Mouse (Mus musculus): Measurements from ENCODE around the gene Cdk8. TPM values are rescaled to one million over a fixed set of nuclear protein-coding genes. Genes with fewer than 3 reads are reported as not detected.

The Cdk8 gene
- polyA plus RNA-seq, 1 experiment from 2014 or later, result 25.7 TPM

DNA sequence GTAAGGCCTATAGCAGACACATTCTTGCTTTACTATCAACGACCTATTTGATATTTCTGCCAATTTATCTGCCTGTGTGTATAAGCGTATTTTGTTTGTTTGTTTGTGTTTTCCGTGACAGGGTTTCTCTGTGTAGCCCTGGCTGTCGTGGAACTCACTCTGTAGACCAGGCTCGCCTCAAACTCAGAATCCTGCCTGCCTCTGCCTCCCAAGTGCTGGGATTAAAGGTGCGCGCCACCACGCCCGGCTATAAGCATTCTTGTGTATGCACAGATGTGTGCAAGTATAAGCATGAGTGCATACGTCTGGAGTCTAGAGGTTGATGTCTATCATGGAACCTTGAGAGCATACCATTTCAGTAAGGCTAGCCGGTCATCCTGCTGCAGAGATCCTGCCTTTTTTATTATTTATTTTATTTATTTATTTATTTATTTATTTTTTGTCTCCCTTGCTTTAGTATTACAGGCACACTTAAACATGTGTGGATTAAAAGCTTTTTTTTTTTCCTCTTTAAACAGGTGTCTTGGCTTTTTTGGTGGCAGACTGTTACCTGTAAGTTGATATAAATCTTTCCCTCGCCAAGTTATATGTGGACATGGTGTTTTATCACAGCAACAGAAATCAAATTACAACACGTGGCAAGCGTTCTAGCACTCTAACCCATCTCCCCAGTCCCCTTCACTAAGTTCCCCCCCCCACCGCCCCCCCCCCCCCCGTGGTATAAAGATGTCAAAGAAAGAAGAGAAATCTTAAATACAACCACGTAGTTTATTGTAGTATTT lies 970 bp upstream of the Cdk8 start:
- H3K9me3 ChIP-seq (ENCODE audit: control insufficient read depth, low read length), result no peaks in the 10 kb centered on the region
- peak overlapping the region; percentile 78 for H3K4me3 ChIP-seq (replicated peaks; ENCODE audit: low read length)
- WGBS, result 62% methylated on average over 16 of the region's 17 CpGs
- peaks cover 17% of the 10 kb centered on the region for H3K4me1 ChIP-seq (replicated peaks; ENCODE audit: control insufficient read depth, insufficient read depth, low read length)
- DNase-seq (ENCODE audit: low spot score) (no peak), ATAC-seq (ENCODE audit: low FRiP score) (no peak)
- H3K27ac ChIP-seq, result peak overlapping the region; percentile 96
- H3K4me2 ChIP-seq (replicated peaks), result peak overlapping the region; percentile 77
- H3K27me3 ChIP-seq (ENCODE audit: control insufficient read depth, insufficient read depth, low read length), result no peaks in the 10 kb centered on the region
- H3K9ac ChIP-seq, result peak overlapping the region; percentile 85
- H3K36me3 ChIP-seq (replicated peaks; ENCODE audit: control insufficient read depth, insufficient read depth), result no peaks in the 10 kb centered on the region

DNA sequence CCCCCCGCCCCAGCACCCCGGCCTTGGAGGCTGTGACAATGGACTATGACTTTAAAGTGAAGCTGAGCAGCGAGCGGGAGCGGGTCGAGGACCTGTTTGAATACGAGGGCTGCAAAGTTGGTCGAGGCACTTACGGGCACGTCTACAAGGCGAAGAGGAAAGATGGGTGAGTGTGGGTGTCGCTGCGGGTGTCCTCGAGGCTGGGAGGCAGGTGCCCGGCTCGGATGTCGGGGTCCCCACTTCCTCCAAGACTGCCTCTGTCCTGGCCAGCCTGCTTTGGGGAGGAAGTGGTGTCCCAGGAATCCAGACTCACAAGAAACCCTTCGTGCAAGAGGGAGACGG lies 596 bp downstream of the Cdk8 start:
- DNase-seq (ENCODE audit: low spot score) (no peak), ATAC-seq (ENCODE audit: low FRiP score) (no peak)
- Histone ChIP-seq H3K36me3 (replicated peaks; ENCODE audit: control insufficient read depth, insufficient read depth) (no peaks in the 10 kb centered on the region), H3K9ac (peak overlapping the region; percentile 85), H3K4me2 (replicated peaks) (peak overlapping the region; percentile 77), H3K4me3 (replicated peaks; ENCODE audit: low read length) (peak overlapping the region; percentile 78), H3K27ac (peak overlapping the region; percentile 96), H3K9me3 (ENCODE audit: control insufficient read depth, low read length) (no peaks in the 10 kb centered on the region), H3K27me3 (ENCODE audit: control insufficient read depth, insufficient read depth, low read length) (no peaks in the 10 kb centered on the region), H3K4me1 (replicated peaks; ENCODE audit: control insufficient read depth, insufficient read depth, low read length) (peaks cover 17% of the 10 kb centered on the region)
- under 1% methylated on average over 19 of the region's 19 CpGs for WGBS

DNA sequence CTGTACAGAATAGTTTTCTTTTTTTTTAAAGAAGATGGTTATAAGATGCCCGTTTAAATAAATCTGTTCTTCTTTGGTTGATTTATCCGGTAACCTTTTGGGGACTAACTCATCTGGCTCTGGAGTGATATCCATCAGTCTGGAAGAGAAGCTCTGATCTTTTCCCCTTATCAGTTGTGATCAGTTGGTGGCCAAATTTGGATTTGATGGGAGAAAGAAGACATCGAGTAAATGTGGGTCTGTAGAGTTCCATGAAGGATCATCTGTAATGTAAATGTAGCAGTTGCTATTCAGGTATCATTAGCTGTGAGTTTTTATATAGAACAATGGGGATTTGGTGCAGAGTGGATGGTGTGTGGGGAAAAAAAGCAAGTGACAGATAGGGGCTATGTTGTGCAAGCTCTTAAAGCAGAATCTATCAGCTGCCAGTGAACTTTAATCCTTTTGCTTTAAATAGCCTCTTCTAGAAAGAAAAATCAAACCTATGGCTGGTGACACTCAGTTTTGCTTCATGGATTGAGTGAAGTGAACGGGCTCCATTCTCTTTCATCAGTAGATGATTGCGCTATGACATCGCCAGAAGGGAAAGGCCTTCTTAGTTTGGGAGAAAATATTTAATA lies 1.1 kb downstream of the Cdk8 start:
- peak overlapping the region; percentile 77 for H3K4me2 ChIP-seq (replicated peaks)
- H3K36me3 ChIP-seq (replicated peaks; ENCODE audit: control insufficient read depth, insufficient read depth), result no peaks in the 10 kb centered on the region
- ATAC-seq (ENCODE audit: low FRiP score) (no peak), DNase-seq (ENCODE audit: low spot score) (no peak)
- H3K9ac ChIP-seq, result peak overlapping the region; percentile 85
- H3K27me3 ChIP-seq (ENCODE audit: control insufficient read depth, insufficient read depth, low read length), result no peaks in the 10 kb centered on the region
- H3K27ac ChIP-seq, result 0 out of 2 replicates have a peak overlapping the region, but pooled peaks have one; percentile 96
- H3K9me3 ChIP-seq (ENCODE audit: control insufficient read depth, low read length), result no peaks in the 10 kb centered on the region
- 33% methylated on average over 6 of the region's 6 CpGs for WGBS
- peak overlapping the region; percentile 78 for H3K4me3 ChIP-seq (replicated peaks; ENCODE audit: low read length)
- peaks cover 17% of the 10 kb centered on the region for H3K4me1 ChIP-seq (replicated peaks; ENCODE audit: control insufficient read depth, insufficient read depth, low read length)

DNA sequence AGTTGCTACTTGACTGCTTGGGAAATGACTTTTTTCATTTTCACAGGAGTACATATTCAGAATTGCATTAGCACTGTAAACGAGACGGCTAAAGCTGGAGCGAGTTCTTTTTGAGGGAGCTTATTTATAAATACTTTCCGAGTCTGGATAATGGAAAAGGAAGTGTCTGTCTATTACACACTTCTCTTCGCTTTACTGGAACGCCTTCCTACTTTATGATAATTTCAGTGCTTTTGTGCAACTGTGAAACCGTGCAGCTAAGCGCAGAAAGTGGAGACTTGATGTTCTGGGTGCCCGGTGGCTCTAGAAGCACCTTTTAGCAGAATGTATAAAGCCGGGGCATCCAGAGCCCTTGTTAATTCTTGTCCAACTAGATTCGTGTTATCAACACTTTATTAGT lies 1.8 kb downstream of the Cdk8 start:
- peak overlapping the region; percentile 77 for H3K4me2 ChIP-seq (replicated peaks)
- H3K36me3 ChIP-seq (replicated peaks; ENCODE audit: control insufficient read depth, insufficient read depth), result no peaks in the 10 kb centered on the region
- ATAC-seq (ENCODE audit: low FRiP score), result no peak
- no peaks in the 10 kb centered on the region for H3K9me3 ChIP-seq (ENCODE audit: control insufficient read depth, low read length)
- peak overlapping the region; percentile 85 for H3K9ac ChIP-seq
- 69% methylated on average over 11 of the region's 11 CpGs for WGBS
- H3K27me3 ChIP-seq (ENCODE audit: control insufficient read depth, insufficient read depth, low read length), result no peaks in the 10 kb centered on the region
- no peak overlapping the region for H3K27ac ChIP-seq
- DNase-seq (ENCODE audit: low spot score), result no peak
- H3K4me3 ChIP-seq (replicated peaks; ENCODE audit: low read length), result peak overlapping the region; percentile 78
- peaks cover 20% of the 10 kb centered on the region for H3K4me1 ChIP-seq (replicated peaks; ENCODE audit: control insufficient read depth, insufficient read depth, low read length)

DNA sequence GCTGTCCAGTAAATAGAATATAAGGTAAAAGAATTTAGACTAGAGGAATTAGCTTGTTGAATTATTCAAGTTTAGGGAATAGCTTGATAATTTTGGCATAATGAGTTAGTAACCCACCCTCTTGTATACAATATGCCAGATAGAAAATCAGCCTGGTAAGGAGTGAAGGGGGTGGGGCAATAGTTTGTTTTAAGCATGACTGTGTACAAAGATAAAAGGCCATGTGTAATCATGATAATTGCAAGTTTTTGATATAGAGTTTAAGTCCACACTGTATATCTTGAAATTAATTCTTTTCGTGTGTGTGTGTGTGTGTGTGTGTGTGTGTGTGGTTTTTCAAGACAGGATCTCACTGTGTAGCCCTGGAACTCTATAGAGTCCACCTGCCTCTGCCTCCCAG lies 3.3 kb downstream of the Cdk8 start:
- Histone ChIP-seq H3K27ac (no peak overlapping the region), H3K4me2 (replicated peaks) (no peak overlapping the region; the same call in 1 of the 2 replicates), H3K36me3 (replicated peaks; ENCODE audit: control insufficient read depth, insufficient read depth) (no peaks in the 10 kb centered on the region), H3K27me3 (ENCODE audit: control insufficient read depth, insufficient read depth, low read length) (no peaks in the 10 kb centered on the region), H3K4me1 (replicated peaks; ENCODE audit: control insufficient read depth, insufficient read depth, low read length) (peaks cover 20% of the 10 kb centered on the region), H3K9me3 (ENCODE audit: control insufficient read depth, low read length) (no peaks in the 10 kb centered on the region), H3K4me3 (replicated peaks; ENCODE audit: low read length) (no peak overlapping the region), H3K9ac (no peak overlapping the region)
- WGBS, result 100% methylated on average over 1 of the region's 1 CpGs
- no peak for DNase-seq (ENCODE audit: low spot score)
- ATAC-seq (ENCODE audit: low FRiP score), result no peak

DNA sequence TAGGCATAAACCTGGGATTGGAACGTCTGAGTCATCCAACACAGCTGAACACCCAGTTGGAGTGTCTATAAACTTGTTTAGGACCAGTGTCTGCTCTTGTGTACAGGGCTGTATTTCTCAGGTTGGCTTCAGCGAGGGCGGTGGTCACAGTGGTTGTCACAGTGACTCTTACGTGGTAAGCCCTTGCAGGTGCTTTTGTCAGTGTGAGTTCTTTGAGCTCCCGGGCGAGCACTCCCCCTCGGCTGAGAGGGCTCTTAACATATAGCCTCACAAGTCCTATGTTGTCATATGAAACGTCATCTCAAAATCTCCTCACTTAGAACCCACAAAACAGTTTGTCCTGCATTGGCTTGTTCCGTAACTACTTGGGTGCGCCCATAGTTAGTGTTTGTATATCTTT lies 7.2 kb downstream of the Cdk8 start:
- Histone ChIP-seq H3K9me3 (ENCODE audit: control insufficient read depth, low read length) (no peaks in the 10 kb centered on the region), H3K27ac (no peak overlapping the region), H3K9ac (no peak overlapping the region), H3K4me2 (replicated peaks) (no peak overlapping the region), H3K27me3 (ENCODE audit: control insufficient read depth, insufficient read depth, low read length) (no peaks in the 10 kb centered on the region), H3K4me1 (replicated peaks; ENCODE audit: control insufficient read depth, insufficient read depth, low read length) (peaks cover 10% of the 10 kb centered on the region; the same call in 1 of the 2 replicates), H3K36me3 (replicated peaks; ENCODE audit: control insufficient read depth, insufficient read depth) (no peaks in the 10 kb centered on the region), H3K4me3 (replicated peaks; ENCODE audit: low read length) (no peak overlapping the region)
- ATAC-seq (ENCODE audit: low FRiP score), result no peak
- 92% methylated on average over 10 of the region's 10 CpGs for WGBS
- DNase-seq (ENCODE audit: low spot score), result no peak

DNA sequence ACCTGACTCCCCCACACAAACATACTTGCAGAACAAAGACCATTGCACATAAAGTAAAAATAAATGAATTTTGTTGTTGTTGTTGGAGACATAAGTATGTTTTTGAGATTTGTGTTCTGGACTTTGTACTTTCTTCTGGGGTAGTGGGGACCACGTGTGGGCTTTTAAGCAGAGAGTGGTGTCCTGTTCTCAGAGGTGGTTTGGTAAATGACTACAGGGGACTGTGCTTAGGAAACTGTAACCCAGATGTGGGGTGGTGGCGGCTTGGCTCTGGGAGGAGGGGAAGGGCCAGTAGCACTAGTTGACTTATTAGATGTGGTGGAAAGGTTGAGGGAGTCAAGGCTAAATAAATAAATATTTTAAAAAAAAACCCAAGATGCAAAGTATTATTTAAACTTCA lies 9.7 kb downstream of the Cdk8 start:
- WGBS, result 96% methylated on average over 2 of the region's 2 CpGs

DNA sequence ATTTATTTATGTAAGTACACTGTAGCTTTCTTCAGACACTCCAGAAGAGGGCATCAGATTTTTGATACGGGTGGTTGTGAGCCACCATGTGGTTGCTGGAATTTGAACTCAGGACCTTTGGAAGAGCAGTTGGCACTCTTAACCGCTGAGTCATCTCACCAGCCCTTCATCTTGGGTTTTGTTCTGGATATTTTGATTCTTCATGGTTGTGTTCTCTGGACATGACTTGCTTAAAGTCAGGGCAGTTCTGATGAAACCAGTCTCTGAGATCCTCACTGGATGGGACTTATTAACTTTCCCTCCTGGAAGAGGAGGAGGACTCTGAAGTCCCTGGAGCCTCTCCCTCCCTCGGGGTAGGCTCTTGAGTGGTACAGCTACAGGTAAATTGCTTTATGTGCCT lies 10.2 kb downstream of the Cdk8 start:
- no peak for ATAC-seq (ENCODE audit: low FRiP score)
- Histone ChIP-seq H3K27ac (no peak overlapping the region), H3K27me3 (ENCODE audit: control insufficient read depth, insufficient read depth, low read length) (no peaks in the 10 kb centered on the region), H3K9ac (no peak overlapping the region), H3K36me3 (replicated peaks; ENCODE audit: control insufficient read depth, insufficient read depth) (no peaks in the 10 kb centered on the region), H3K4me3 (replicated peaks; ENCODE audit: low read length) (no peak overlapping the region), H3K4me1 (replicated peaks; ENCODE audit: control insufficient read depth, insufficient read depth, low read length) (0 out of 2 replicates have a peak, but pooled peaks cover 2% of the 10 kb centered on the region), H3K4me2 (replicated peaks) (no peak overlapping the region), H3K9me3 (ENCODE audit: control insufficient read depth, low read length) (no peaks in the 10 kb centered on the region)
- WGBS, result 92% methylated on average over 3 of the region's 3 CpGs
- DNase-seq (ENCODE audit: low spot score), result no peak

More for the DNA sequence above, 9.7 kb downstream of the Cdk8 start:
- no peak overlapping the region for H3K4me3 ChIP-seq (replicated peaks; ENCODE audit: low read length)
- no peak overlapping the region for H3K27ac ChIP-seq
- H3K9me3 ChIP-seq (ENCODE audit: control insufficient read depth, low read length), result no peaks in the 10 kb centered on the region
- no peaks in the 10 kb centered on the region for H3K36me3 ChIP-seq (replicated peaks; ENCODE audit: control insufficient read depth, insufficient read depth)
- H3K4me1 ChIP-seq (replicated peaks; ENCODE audit: control insufficient read depth, insufficient read depth, low read length), result peaks cover 2% of the 10 kb centered on the region; the same call in 1 of the 2 replicates
- ATAC-seq (ENCODE audit: low FRiP score) (no peak), DNase-seq (ENCODE audit: low spot score) (no peak)
- H3K4me2 ChIP-seq (replicated peaks), result no peak overlapping the region
- H3K27me3 ChIP-seq (ENCODE audit: control insufficient read depth, insufficient read depth, low read length), result no peaks in the 10 kb centered on the region
- no peak overlapping the region for H3K9ac ChIP-seq

DNA sequence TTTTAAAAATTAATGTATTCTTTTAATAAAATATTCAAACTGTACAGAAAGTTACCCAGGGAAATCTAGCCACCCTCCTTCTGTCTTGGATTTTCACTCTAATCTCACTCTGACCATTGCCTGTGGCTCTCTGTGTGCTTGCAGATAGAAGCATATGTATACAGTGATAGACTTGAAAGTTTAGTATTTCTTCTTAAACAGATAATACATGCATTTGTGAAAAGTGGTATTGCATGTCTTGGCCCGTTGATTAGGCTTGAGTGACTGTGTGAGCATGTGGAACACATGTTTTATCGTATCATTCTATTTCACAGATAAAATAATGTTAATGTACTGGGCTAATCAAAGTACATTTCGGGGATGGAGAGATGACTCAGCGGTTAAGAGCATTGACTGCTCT lies 14.2 kb downstream of the Cdk8 start:
- Histone ChIP-seq H3K4me3 (replicated peaks; ENCODE audit: low read length) (no peak overlapping the region), H3K4me1 (replicated peaks; ENCODE audit: control insufficient read depth, insufficient read depth, low read length) (no peaks in the 10 kb centered on the region), H3K9me3 (ENCODE audit: control insufficient read depth, low read length) (no peaks in the 10 kb centered on the region), H3K27ac (no peak overlapping the region), H3K4me2 (replicated peaks) (no peak overlapping the region), H3K27me3 (ENCODE audit: control insufficient read depth, insufficient read depth, low read length) (no peaks in the 10 kb centered on the region), H3K9ac (no peak overlapping the region), H3K36me3 (replicated peaks; ENCODE audit: control insufficient read depth, insufficient read depth) (no peaks in the 10 kb centered on the region)
- DNase-seq (ENCODE audit: low spot score) (no peak), ATAC-seq (ENCODE audit: low FRiP score) (no peak)
- WGBS, result 97% methylated on average over 4 of the region's 4 CpGs
